Mouse (Mus musculus): ENCODE results near the gene Snrnp35. TPM values are rescaled to one million over a fixed set of nuclear protein-coding genes. Genes with fewer than 3 reads are reported as not detected.

The Snrnp35 gene
- polyA plus RNA-seq, 1 experiment from 2014 or later, result 20.7 TPM

- Histone ChIP-seq H3K4me2 (no peak overlapping the region), H3K27ac (replicated peaks) (no peak overlapping the region), H3K4me3 (replicated peaks) (no peak overlapping the region), H3K9ac (replicated peaks) (no peak overlapping the region), H3K9me3 (replicated peaks) (no peaks in the 10 kb centered on the region), H3K4me1 (peaks cover 5% of the 10 kb centered on the region; the same call in 1 of the 2 replicates), H3K36me3 (peaks cover 29% of the 10 kb centered on the region), H3K27me3 (replicated peaks) (no peaks in the 10 kb centered on the region)
- no peak for ATAC-seq (ENCODE audit: low FRiP score)
- WGBS, result 83% methylated on average over 10 of the region's 10 CpGs
Observed at GRCm38 (mm10) chr5:124506731-124507359, 23.9 kb downstream of the Snrnp35 start.

GRCm38 (mm10) chr5:124509200-124509599 lies 26.3 kb downstream of the Snrnp35 start:
- Histone ChIP-seq H3K4me1 (peaks cover 5% of the 10 kb centered on the region; the same call in 1 of the 2 replicates), H3K36me3 (peaks cover 28% of the 10 kb centered on the region), H3K9ac (replicated peaks) (no peak overlapping the region), H3K4me3 (replicated peaks) (no peak overlapping the region), H3K27ac (replicated peaks) (no peak overlapping the region), H3K9me3 (replicated peaks) (no peaks in the 10 kb centered on the region), H3K27me3 (replicated peaks) (no peaks in the 10 kb centered on the region), H3K4me2 (no peak overlapping the region)
- WGBS, result 97% methylated on average over 6 of the region's 6 CpGs
- no peak for ATAC-seq (ENCODE audit: low FRiP score)

GRCm38 (mm10) chr5:124509742-124510237 lies 26.9 kb downstream of the Snrnp35 start:
- no peak for ATAC-seq (ENCODE audit: low FRiP score)
- WGBS, result 85% methylated on average over 12 of the region's 12 CpGs

GRCm38 (mm10) chr5:124510536-124511050 lies 27.7 kb downstream of the Snrnp35 start:
- H3K27ac ChIP-seq (replicated peaks), result no peak overlapping the region
- no peak for ATAC-seq (ENCODE audit: low FRiP score)
- no peaks in the 10 kb centered on the region for H3K27me3 ChIP-seq (replicated peaks)
- peaks cover 30% of the 10 kb centered on the region for H3K36me3 ChIP-seq
- 95% methylated on average over 10 of the region's 10 CpGs for WGBS
- no peaks in the 10 kb centered on the region for H3K9me3 ChIP-seq (replicated peaks)
- peaks cover 5% of the 10 kb centered on the region; the same call in 1 of the 2 replicates for H3K4me1 ChIP-seq
- H3K4me2 ChIP-seq, result no peak overlapping the region
- no peak overlapping the region for H3K9ac ChIP-seq (replicated peaks)
- no peak overlapping the region for H3K4me3 ChIP-seq (replicated peaks)

More at GRCm38 (mm10) chr5:124509742-124510237, 26.9 kb downstream of the Snrnp35 start:
- no peak overlapping the region for H3K4me2 ChIP-seq
- H3K27ac ChIP-seq (replicated peaks), result no peak overlapping the region
- no peaks in the 10 kb centered on the region for H3K9me3 ChIP-seq (replicated peaks)
- no peak overlapping the region for H3K9ac ChIP-seq (replicated peaks)
- H3K4me3 ChIP-seq (replicated peaks), result no peak overlapping the region
- peaks cover 30% of the 10 kb centered on the region for H3K36me3 ChIP-seq
- H3K27me3 ChIP-seq (replicated peaks), result no peaks in the 10 kb centered on the region
- peaks cover 5% of the 10 kb centered on the region; the same call in 1 of the 2 replicates for H3K4me1 ChIP-seq

GRCm38 (mm10) chr5:124515789-124516188 lies 32.9 kb downstream of the Snrnp35 start:
- no peaks in the 10 kb centered on the region for H3K4me1 ChIP-seq
- no peak overlapping the region for H3K4me3 ChIP-seq (replicated peaks)
- no peaks in the 10 kb centered on the region for H3K9me3 ChIP-seq (replicated peaks)
- no peak overlapping the region for H3K4me2 ChIP-seq
- no peak overlapping the region for H3K27ac ChIP-seq (replicated peaks)
- no peak for ATAC-seq (ENCODE audit: low FRiP score)
- peaks cover 33% of the 10 kb centered on the region for H3K36me3 ChIP-seq
- 90% methylated on average over 5 of the region's 5 CpGs for WGBS
- no peak overlapping the region for H3K9ac ChIP-seq (replicated peaks)
- H3K27me3 ChIP-seq (replicated peaks), result no peaks in the 10 kb centered on the region

GRCm38 (mm10) chr5:124518648-124519047 lies 35.7 kb downstream of the Snrnp35 start:
- Histone ChIP-seq H3K9me3 (replicated peaks) (no peaks in the 10 kb centered on the region), H3K36me3 (peaks cover 15% of the 10 kb centered on the region), H3K4me3 (replicated peaks) (no peak overlapping the region), H3K4me2 (no peak overlapping the region), H3K4me1 (no peaks in the 10 kb centered on the region), H3K27ac (replicated peaks) (no peak overlapping the region), H3K27me3 (replicated peaks) (no peaks in the 10 kb centered on the region), H3K9ac (replicated peaks) (no peak overlapping the region)
- WGBS, result 51% methylated on average over 10 of the region's 10 CpGs
- ATAC-seq (ENCODE audit: low FRiP score), result no peak

- ATAC-seq (ENCODE audit: low FRiP score), result no peak
- H3K27me3 ChIP-seq (replicated peaks), result no peaks in the 10 kb centered on the region
- WGBS, result 92% methylated on average over 4 of the region's 4 CpGs
- H3K27ac ChIP-seq (replicated peaks), result no peak overlapping the region
- H3K36me3 ChIP-seq, result peaks cover 6% of the 10 kb centered on the region; the same call in 1 of the 2 replicates
- no peak overlapping the region for H3K4me3 ChIP-seq (replicated peaks)
- no peaks in the 10 kb centered on the region for H3K4me1 ChIP-seq
- H3K4me2 ChIP-seq, result no peak overlapping the region
- H3K9me3 ChIP-seq (replicated peaks), result no peaks in the 10 kb centered on the region
- H3K9ac ChIP-seq (replicated peaks), result no peak overlapping the region
Observed at GRCm38 (mm10) chr5:124521588-124521987, 38.7 kb downstream of the Snrnp35 start.

- 96% methylated on average over 8 of the region's 8 CpGs for WGBS
- no peak for ATAC-seq (ENCODE audit: low FRiP score)
- Histone ChIP-seq H3K36me3 (peaks cover 6% of the 10 kb centered on the region; the same call in 1 of the 2 replicates), H3K9ac (replicated peaks) (no peak overlapping the region), H3K27me3 (replicated peaks) (no peaks in the 10 kb centered on the region), H3K27ac (replicated peaks) (no peak overlapping the region), H3K4me1 (peaks cover 1% of the 10 kb centered on the region), H3K4me2 (no peak overlapping the region), H3K9me3 (replicated peaks) (no peaks in the 10 kb centered on the region), H3K4me3 (replicated peaks) (no peak overlapping the region)
Observed at GRCm38 (mm10) chr5:124523032-124523431, 40.1 kb downstream of the Snrnp35 start.

- H3K4me1 ChIP-seq, result peaks cover 20% of the 10 kb centered on the region
- H3K9me3 ChIP-seq (replicated peaks), result no peaks in the 10 kb centered on the region
- 93% methylated on average over 5 of the region's 5 CpGs for WGBS
- H3K27ac ChIP-seq (replicated peaks), result no peak overlapping the region
- no peak overlapping the region for H3K9ac ChIP-seq (replicated peaks)
- no peaks in the 10 kb centered on the region for H3K27me3 ChIP-seq (replicated peaks)
- H3K4me2 ChIP-seq, result no peak overlapping the region
- ATAC-seq (ENCODE audit: low FRiP score), result no peak
- no peak overlapping the region for H3K4me3 ChIP-seq (replicated peaks)
- H3K36me3 ChIP-seq, result peaks cover under 1% of the 10 kb centered on the region; the same call in 1 of the 2 replicates
Observed at GRCm38 (mm10) chr5:124524943-124525342, 42.0 kb downstream of the Snrnp35 start.

- WGBS, result 56% methylated on average over 4 of the region's 4 CpGs
- H3K36me3 ChIP-seq, result no peaks in the 10 kb centered on the region
- no peak for ATAC-seq (ENCODE audit: low FRiP score)
- H3K27me3 ChIP-seq (replicated peaks), result no peaks in the 10 kb centered on the region
- H3K9me3 ChIP-seq (replicated peaks), result no peaks in the 10 kb centered on the region
- peak overlapping the region; percentile 84 for H3K4me2 ChIP-seq
- H3K9ac ChIP-seq (replicated peaks), result peak overlapping the region; percentile 45
- H3K4me3 ChIP-seq (replicated peaks), result peak overlapping the region; percentile 84; the same call in 1 of the 2 replicates
- H3K27ac ChIP-seq (replicated peaks), result peak overlapping the region; percentile 34
- H3K4me1 ChIP-seq, result peaks cover 36% of the 10 kb centered on the region
Observed at GRCm38 (mm10) chr5:124528351-124528750, 45.4 kb downstream of the Snrnp35 start.

GRCm38 (mm10) chr5:124528791-124529190 lies 45.9 kb downstream of the Snrnp35 start:
- H3K4me3 ChIP-seq (replicated peaks), result peak overlapping the region; percentile 84
- peak overlapping the region; percentile 45 for H3K9ac ChIP-seq (replicated peaks)
- peak overlapping the region; percentile 84 for H3K4me2 ChIP-seq
- H3K4me1 ChIP-seq, result peaks cover 36% of the 10 kb centered on the region
- no peaks in the 10 kb centered on the region for H3K36me3 ChIP-seq
- WGBS, result 18% methylated on average over 9 of the region's 9 CpGs
- H3K27ac ChIP-seq (replicated peaks), result peak overlapping the region; percentile 34
- H3K27me3 ChIP-seq (replicated peaks), result no peaks in the 10 kb centered on the region
- no peak for ATAC-seq (ENCODE audit: low FRiP score)
- no peaks in the 10 kb centered on the region for H3K9me3 ChIP-seq (replicated peaks)

- 32% methylated on average over 8 of the region's 8 CpGs for WGBS
- H3K4me1 ChIP-seq, result peaks cover 36% of the 10 kb centered on the region
- ATAC-seq (ENCODE audit: low FRiP score), result no peak
- H3K36me3 ChIP-seq, result no peaks in the 10 kb centered on the region
- no peaks in the 10 kb centered on the region for H3K27me3 ChIP-seq (replicated peaks)
- peak overlapping the region; percentile 34; the same call in 1 of the 2 replicates for H3K27ac ChIP-seq (replicated peaks)
- H3K9ac ChIP-seq (replicated peaks), result peak overlapping the region; percentile 45
- H3K4me2 ChIP-seq, result peak overlapping the region; percentile 84
- no peaks in the 10 kb centered on the region for H3K9me3 ChIP-seq (replicated peaks)
- peak overlapping the region; percentile 84 for H3K4me3 ChIP-seq (replicated peaks)
Observed at GRCm38 (mm10) chr5:124529191-124529651, 46.3 kb downstream of the Snrnp35 start.

Measured in neural tube, embryonic 15.5 days (tissue).